Mouse (Mus musculus): ENCODE measurements around the gene Lhfp. TPM values are rescaled to one million over a fixed set of nuclear protein-coding genes. Genes with fewer than 3 reads are reported as not detected.
A peak's percentile ranks its signal among the peaks of the same experiment; 100 is the strongest.

Lhfp gene
- polyA plus RNA-seq, 1 experiment from 2014 or later, result 39.9 TPM

- Histone ChIP-seq H3K4me2 (ENCODE audit: low read length) (no peak overlapping the region), H3K9ac (ENCODE audit: low read length) (no peak overlapping the region), H3K4me1 (replicated peaks; ENCODE audit: control insufficient read depth, insufficient read depth, low read length) (peaks cover 13% of the 10 kb centered on the region), H3K9me3 (ENCODE audit: control insufficient read depth, low read length) (no peaks in the 10 kb centered on the region), H3K4me3 (ENCODE audit: low read depth, low read length) (no peak overlapping the region), H3K27ac (ENCODE audit: low read depth) (no peak overlapping the region), H3K27me3 (replicated peaks; ENCODE audit: control insufficient read depth, insufficient read depth, low read length) (no peaks in the 10 kb centered on the region), H3K36me3 (ENCODE audit: control insufficient read depth, insufficient read depth, low read length) (no peaks in the 10 kb centered on the region)
- WGBS, result 65% methylated on average over 10 of the region's 10 CpGs
- DNase-seq (ENCODE audit: low spot score) (no peak), ATAC-seq (replicated peaks; ENCODE audit: low FRiP score, low TSS enrichment, low read depth) (no peak)
Measured at GRCm38 (mm10) chr3:53210691-53211526, 169.6 kb downstream of the Lhfp start.

- no peaks in the 10 kb centered on the region for H3K9me3 ChIP-seq (ENCODE audit: control insufficient read depth, low read length)
- no peak overlapping the region for H3K9ac ChIP-seq (ENCODE audit: low read length)
- H3K27ac ChIP-seq (ENCODE audit: low read depth), result no peak overlapping the region
- H3K4me2 ChIP-seq (ENCODE audit: low read length), result no peak overlapping the region
- no peaks in the 10 kb centered on the region for H3K36me3 ChIP-seq (ENCODE audit: control insufficient read depth, insufficient read depth, low read length)
- ATAC-seq (replicated peaks; ENCODE audit: low FRiP score, low TSS enrichment, low read depth) (no peak), DNase-seq (ENCODE audit: low spot score) (no peak)
- H3K4me1 ChIP-seq (replicated peaks; ENCODE audit: control insufficient read depth, insufficient read depth, low read length), result peaks cover 13% of the 10 kb centered on the region
- WGBS, result 89% methylated on average over 2 of the region's 2 CpGs
- no peaks in the 10 kb centered on the region for H3K27me3 ChIP-seq (replicated peaks; ENCODE audit: control insufficient read depth, insufficient read depth, low read length)
- H3K4me3 ChIP-seq (ENCODE audit: low read depth, low read length), result no peak overlapping the region
Measured at GRCm38 (mm10) chr3:53212599-53212998, 171.3 kb downstream of the Lhfp start.

- ATAC-seq (replicated peaks; ENCODE audit: low FRiP score, low TSS enrichment, low read depth), result no peak
- no peaks in the 10 kb centered on the region for H3K36me3 ChIP-seq (ENCODE audit: control insufficient read depth, insufficient read depth, low read length)
- WGBS, result 81% methylated on average over 3 of the region's 3 CpGs
Measured at GRCm38 (mm10) chr3:53213346-53213745, 172.0 kb downstream of the Lhfp start.

DNA sequence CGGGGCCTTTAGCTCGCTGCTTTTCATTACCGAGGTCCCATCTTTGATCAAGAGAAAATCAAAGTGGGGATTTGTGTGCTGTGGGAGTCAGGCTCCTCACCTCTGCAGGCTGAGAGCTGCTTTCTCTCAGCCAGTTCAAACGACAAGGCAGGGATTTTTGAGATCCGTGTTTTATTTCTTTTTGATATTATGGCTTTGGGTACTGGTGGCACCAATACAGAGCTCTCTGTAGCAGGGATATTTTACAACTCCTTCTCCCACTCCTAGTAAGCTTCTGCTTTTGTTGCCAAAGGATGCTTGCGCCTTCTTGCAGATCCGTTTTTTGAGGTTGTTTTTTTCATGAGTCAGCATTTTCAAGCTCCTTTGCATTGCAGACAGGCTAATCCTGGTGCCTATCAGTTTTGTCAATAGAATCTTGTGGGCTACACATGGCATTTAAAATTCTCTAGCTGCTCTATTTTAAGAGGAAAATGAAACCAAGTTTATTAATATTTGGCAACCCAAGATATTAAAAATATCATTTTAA, 172.5 kb downstream of the Lhfp start:
- Histone ChIP-seq H3K4me1 (replicated peaks; ENCODE audit: control insufficient read depth, insufficient read depth, low read length) (peaks cover 13% of the 10 kb centered on the region), H3K27ac (ENCODE audit: low read depth) (no peak overlapping the region), H3K9ac (ENCODE audit: low read length) (no peak overlapping the region), H3K4me2 (ENCODE audit: low read length) (no peak overlapping the region), H3K36me3 (ENCODE audit: control insufficient read depth, insufficient read depth, low read length) (no peaks in the 10 kb centered on the region), H3K4me3 (ENCODE audit: low read depth, low read length) (no peak overlapping the region), H3K27me3 (replicated peaks; ENCODE audit: control insufficient read depth, insufficient read depth, low read length) (no peaks in the 10 kb centered on the region), H3K9me3 (ENCODE audit: control insufficient read depth, low read length) (no peaks in the 10 kb centered on the region)
- ATAC-seq (replicated peaks; ENCODE audit: low FRiP score, low TSS enrichment, low read depth) (no peak), DNase-seq (ENCODE audit: low spot score) (no peak)
- WGBS, result 60% methylated on average over 7 of the region's 7 CpGs

More at GRCm38 (mm10) chr3:53213346-53213745, 172.0 kb downstream of the Lhfp start:
- Histone ChIP-seq H3K4me3 (ENCODE audit: low read depth, low read length) (no peak overlapping the region), H3K9me3 (ENCODE audit: control insufficient read depth, low read length) (no peaks in the 10 kb centered on the region), H3K9ac (ENCODE audit: low read length) (no peak overlapping the region), H3K4me2 (ENCODE audit: low read length) (no peak overlapping the region), H3K4me1 (replicated peaks; ENCODE audit: control insufficient read depth, insufficient read depth, low read length) (peaks cover 13% of the 10 kb centered on the region), H3K27ac (ENCODE audit: low read depth) (no peak overlapping the region), H3K27me3 (replicated peaks; ENCODE audit: control insufficient read depth, insufficient read depth, low read length) (no peaks in the 10 kb centered on the region)
- DNase-seq (ENCODE audit: low spot score), result no peak

DNA sequence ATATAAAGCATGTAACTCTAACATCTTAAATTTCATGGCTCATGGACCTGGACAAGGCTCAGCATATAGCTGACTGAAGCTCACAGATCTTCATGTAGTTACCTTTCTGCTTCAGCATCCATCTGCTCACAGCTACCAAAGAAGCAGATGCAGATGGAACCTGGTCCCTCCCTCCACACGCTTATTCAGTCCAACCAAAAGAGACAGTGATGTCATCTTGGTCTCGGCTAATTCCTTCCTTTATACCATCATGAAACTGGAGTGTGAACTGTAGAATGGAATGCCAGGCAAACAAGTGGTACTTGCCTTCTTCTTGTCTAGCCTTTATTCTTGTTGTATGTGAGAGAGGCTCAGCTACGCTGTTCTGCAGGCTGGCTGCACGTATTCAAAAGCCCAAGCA, 173.1 kb downstream of the Lhfp start:
- H3K4me3 ChIP-seq (ENCODE audit: low read depth, low read length), result no peak overlapping the region
- H3K27me3 ChIP-seq (replicated peaks; ENCODE audit: control insufficient read depth, insufficient read depth, low read length), result no peaks in the 10 kb centered on the region
- WGBS, result 83% methylated on average over 4 of the region's 4 CpGs
- H3K9ac ChIP-seq (ENCODE audit: low read length), result no peak overlapping the region
- H3K9me3 ChIP-seq (ENCODE audit: control insufficient read depth, low read length), result no peaks in the 10 kb centered on the region
- H3K4me1 ChIP-seq (replicated peaks; ENCODE audit: control insufficient read depth, insufficient read depth, low read length), result peaks cover 13% of the 10 kb centered on the region
- H3K27ac ChIP-seq (ENCODE audit: low read depth), result no peak overlapping the region
- ATAC-seq (replicated peaks; ENCODE audit: low FRiP score, low TSS enrichment, low read depth) (no peak), DNase-seq (ENCODE audit: low spot score) (no peak)
- H3K36me3 ChIP-seq (ENCODE audit: control insufficient read depth, insufficient read depth, low read length), result no peaks in the 10 kb centered on the region
- H3K4me2 ChIP-seq (ENCODE audit: low read length), result no peak overlapping the region

GRCm38 (mm10) chr3:53217697-53218096, 176.4 kb downstream of the Lhfp start:
- DNase-seq (ENCODE audit: low spot score) (no peak), ATAC-seq (replicated peaks; ENCODE audit: low FRiP score, low TSS enrichment, low read depth) (no peak)
- Histone ChIP-seq H3K9me3 (ENCODE audit: control insufficient read depth, low read length) (no peaks in the 10 kb centered on the region), H3K9ac (ENCODE audit: low read length) (no peak overlapping the region), H3K4me3 (ENCODE audit: low read depth, low read length) (no peak overlapping the region), H3K36me3 (ENCODE audit: control insufficient read depth, insufficient read depth, low read length) (no peaks in the 10 kb centered on the region), H3K27ac (ENCODE audit: low read depth) (no peak overlapping the region), H3K27me3 (replicated peaks; ENCODE audit: control insufficient read depth, insufficient read depth, low read length) (no peaks in the 10 kb centered on the region), H3K4me2 (ENCODE audit: low read length) (no peak overlapping the region), H3K4me1 (replicated peaks; ENCODE audit: control insufficient read depth, insufficient read depth, low read length) (0 out of 2 replicates have a peak, but pooled peaks cover 8% of the 10 kb centered on the region)
- 38% methylated on average over 5 of the region's 5 CpGs for WGBS

- no peak overlapping the region for H3K27ac ChIP-seq (ENCODE audit: low read depth)
- 62% methylated on average over 5 of the region's 5 CpGs for WGBS
- no peak overlapping the region for H3K4me2 ChIP-seq (ENCODE audit: low read length)
- no peak overlapping the region for H3K9ac ChIP-seq (ENCODE audit: low read length)
- peak; percentile 48 for DNase-seq (ENCODE audit: low spot score)
- no peak overlapping the region for H3K4me3 ChIP-seq (ENCODE audit: low read depth, low read length)
- ATAC-seq (replicated peaks; ENCODE audit: low FRiP score, low TSS enrichment, low read depth), result no peak
- H3K36me3 ChIP-seq (ENCODE audit: control insufficient read depth, insufficient read depth, low read length), result no peaks in the 10 kb centered on the region
- no peaks in the 10 kb centered on the region for H3K9me3 ChIP-seq (ENCODE audit: control insufficient read depth, low read length)
- H3K4me1 ChIP-seq (replicated peaks; ENCODE audit: control insufficient read depth, insufficient read depth, low read length), result 0 out of 2 replicates have a peak, but pooled peaks cover 8% of the 10 kb centered on the region
- no peaks in the 10 kb centered on the region for H3K27me3 ChIP-seq (replicated peaks; ENCODE audit: control insufficient read depth, insufficient read depth, low read length)
Measured at GRCm38 (mm10) chr3:53221531-53222272, 180.4 kb downstream of the Lhfp start.

DNA sequence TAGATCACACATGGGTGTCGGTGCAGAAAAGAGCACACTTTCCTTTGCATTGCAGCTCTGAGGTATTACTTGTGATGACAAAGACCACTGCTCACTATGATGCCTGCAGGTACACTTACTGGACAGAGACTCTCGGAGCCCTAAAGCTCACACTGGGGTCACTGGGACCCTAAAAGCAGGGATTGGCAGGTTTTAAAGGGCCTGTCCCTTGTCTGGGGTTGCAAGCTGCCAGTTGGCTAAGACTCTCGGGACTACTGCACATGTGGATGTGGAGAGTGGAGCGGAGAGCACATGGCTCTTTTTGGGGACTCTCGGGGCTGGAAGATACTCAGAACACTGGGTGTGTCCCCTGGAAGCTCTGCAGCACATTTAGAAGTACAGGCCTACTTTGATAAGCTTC, 182.8 kb downstream of the Lhfp start:
- 84% methylated on average over 5 of the region's 5 CpGs for WGBS

More for the DNA sequence above, 182.8 kb downstream of the Lhfp start:
- Histone ChIP-seq H3K27me3 (replicated peaks; ENCODE audit: control insufficient read depth, insufficient read depth, low read length) (no peaks in the 10 kb centered on the region), H3K4me1 (replicated peaks; ENCODE audit: control insufficient read depth, insufficient read depth, low read length) (0 out of 2 replicates have a peak, but pooled peaks cover 8% of the 10 kb centered on the region), H3K9me3 (ENCODE audit: control insufficient read depth, low read length) (no peaks in the 10 kb centered on the region), H3K4me3 (ENCODE audit: low read depth, low read length) (no peak overlapping the region), H3K9ac (ENCODE audit: low read length) (no peak overlapping the region), H3K36me3 (ENCODE audit: control insufficient read depth, insufficient read depth, low read length) (no peaks in the 10 kb centered on the region), H3K4me2 (ENCODE audit: low read length) (no peak overlapping the region), H3K27ac (ENCODE audit: low read depth) (no peak overlapping the region)
- no peak for ATAC-seq (replicated peaks; ENCODE audit: low FRiP score, low TSS enrichment, low read depth)
- no peak for DNase-seq (ENCODE audit: low spot score)
